Mouse (Mus musculus): ENCODE results near the gene Sptbn4.

DNA sequence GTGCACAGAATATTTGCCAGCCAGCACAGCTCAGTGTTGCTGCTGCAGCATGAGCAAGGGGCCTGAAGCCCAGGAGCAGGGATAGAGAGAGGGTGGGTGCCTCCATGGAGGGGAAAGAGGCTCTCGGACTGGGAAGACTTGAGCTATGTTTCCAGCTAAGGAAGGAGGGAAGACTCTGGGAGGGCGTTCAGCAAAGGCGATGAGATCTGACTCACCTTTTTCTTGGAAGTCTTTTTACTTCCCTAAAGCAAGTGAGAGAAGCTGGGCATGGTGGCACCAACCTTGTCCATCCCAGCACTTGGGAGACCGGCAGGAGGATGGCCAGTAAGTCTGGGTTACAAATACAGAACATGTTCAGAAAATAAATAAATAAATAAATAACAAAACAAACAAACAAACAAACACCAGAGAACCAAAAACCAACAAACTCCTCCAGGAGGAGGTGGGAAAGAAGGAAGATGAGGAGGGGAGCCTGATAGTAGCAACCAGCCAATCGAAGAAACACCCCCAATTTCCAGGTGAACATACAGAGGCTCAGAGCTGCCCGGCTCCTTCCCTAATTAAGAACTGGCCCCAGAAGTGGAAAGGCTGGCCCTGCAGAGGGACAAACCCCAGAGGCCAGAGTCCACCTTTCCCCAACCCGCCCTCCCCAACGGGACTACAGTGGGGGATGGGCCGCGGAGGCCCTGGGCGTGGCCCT, 33.6 kb upstream of the Sptbn4 start:
- TF ChIP-seq CTCF (IDR thresholded peaks at IDR 0.05; ENCODE audit: control insufficient read depth, insufficient read depth, insufficient read length) (no peak), USF1 (IDR thresholded peaks at IDR 0.05; ENCODE audit: low read depth) (no peak), CEBPB (IDR thresholded peaks at IDR 0.05; ENCODE audit: low read depth) (no peak), MYOG (IDR thresholded peaks at IDR 0.05; ENCODE audit: control insufficient read depth, extremely low read depth, insufficient read length) (no peak), MAX (IDR thresholded peaks at IDR 0.05) (no peak)

Measured in C2C12 (cell line).